Comparison of ENCODE assay signal across 20 mouse cellular contexts in the genomic region with DNA sequence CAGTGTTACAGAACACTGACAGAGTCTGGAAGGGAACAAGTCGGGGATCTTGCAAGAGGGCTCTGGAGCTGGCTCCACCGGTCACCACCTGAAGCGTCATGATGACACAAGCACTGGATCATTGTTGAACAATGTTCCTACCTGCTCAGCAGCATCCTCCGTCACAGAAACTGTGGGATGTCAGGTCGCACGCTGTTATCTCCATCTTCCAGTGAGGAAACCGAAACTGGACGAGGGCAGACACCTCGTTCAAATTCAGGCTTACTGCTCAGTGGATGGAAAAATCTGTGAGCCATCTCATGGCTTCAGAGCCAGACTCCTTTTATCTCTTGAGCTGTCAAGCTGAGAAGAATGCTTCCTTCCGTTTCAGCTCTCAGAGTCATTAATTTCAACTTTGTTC.
DNase-seq lines count a peak whose midpoint lies in the region; ATAC-seq and TF ChIP-seq lines count a peak whose summit lies in the region.
"Had no signal": no experiment of that assay in that cellular context is flagged by ENCODE, and none has a peak within 500 bp of the region (broad histone marks: within the 10 kb centered on the region; RNA-seq: fewer than 3 reads in every experiment).

No protein-coding gene starts in this region.

- no peak for TF ChIP-seq CTCF in spleen, adult 2 months (IDR thresholded peaks at IDR 0.05; ENCODE audit: extremely low read depth, insufficient read depth, insufficient read length, insufficient replicate concordance)

- no peak overlapping the region for H3K9ac ChIP-seq in heart, embryonic 12.5 days
- H3K9ac ChIP-seq: embryonic facial prominence, embryonic 15.5 days; hindbrain, embryonic 15.5 days had no signal

- 46% methylated on average over 10 of the region's 10 CpGs for WGBS in heart, embryonic 12.5 days
- WGBS in spleen, adult 2 months, result 69% methylated on average over 10 of the region's 10 CpGs

- peaks cover 5% of the 10 kb centered on the region; the same call in 1 of the 2 replicates for H3K4me1 ChIP-seq in heart, embryonic 12.5 days (replicated peaks)
- peaks cover 4% of the 10 kb centered on the region; the same call in 1 of the 2 replicates for H3K4me1 ChIP-seq in spleen, adult 2 months (ENCODE audit: control insufficient read depth, insufficient read depth, insufficient read length)
- H3K4me1 ChIP-seq: embryonic facial prominence, embryonic 15.5 days; hindbrain, embryonic 15.5 days had no signal

- no peaks in the 10 kb centered on the region for H3K9me3 ChIP-seq in heart, embryonic 12.5 days (replicated peaks)
- H3K9me3 ChIP-seq: embryonic facial prominence, embryonic 15.5 days; hindbrain, embryonic 15.5 days; midbrain, embryonic 10.5 days had no signal

- H3K36me3 ChIP-seq in heart, embryonic 12.5 days, result no peaks in the 10 kb centered on the region
- H3K36me3 ChIP-seq in spleen, adult 2 months (ENCODE audit: control insufficient read depth, insufficient read depth, low read length), result no peaks in the 10 kb centered on the region
- H3K36me3 ChIP-seq: embryonic facial prominence, embryonic 15.5 days; hindbrain, embryonic 15.5 days; midbrain, embryonic 10.5 days had no signal

- H3K4me3 ChIP-seq in heart, embryonic 12.5 days, result no peak overlapping the region
- H3K4me3 ChIP-seq in spleen, adult 2 months (ENCODE audit: extremely low read depth, insufficient read depth, insufficient read length), result no peak overlapping the region
- H3K4me3 ChIP-seq: embryonic facial prominence, embryonic 15.5 days; gastrocnemius, adult 2 months; hindbrain, embryonic 15.5 days; midbrain, embryonic 10.5 days had no signal

- DNase-seq in heart, adult 11 months, result peak; percentile 79
- DNase-seq in spleen, adult 2 months (ENCODE audit: low read depth in 1 of 2, low spot score in 2 of 2), result no peak
- DNase-seq in spleen, postnatal 14 days (ENCODE audit: low spot score in 2 of 2), result no peak
- DNase-seq in kidney, adult 9 months, result peak; percentile 25
- no peak for DNase-seq in urinary bladder, postnatal 25 days (ENCODE audit: low spot score)
- no peak for DNase-seq in right cerebral cortex, postnatal 25 days
- DNase-seq: cerebellum, adult 11 months; cerebellum, postnatal 14 days; gastrocnemius, adult 2 months; heart, postnatal 4 days; layer of hippocampus, adult 9-11 months; lung, adult 18-20 months; lung, postnatal 36 days; right cerebral cortex, postnatal 4 days had no signal

- H3K27ac ChIP-seq in heart, embryonic 12.5 days (ENCODE audit: poor library complexity, severe bottlenecking), result no peak overlapping the region
- peak overlapping the region; percentile 13 for H3K27ac ChIP-seq in spleen, adult 2 months (ENCODE audit: insufficient read depth, low read length)
- H3K27ac ChIP-seq: embryonic facial prominence, embryonic 15.5 days; gastrocnemius, adult 2 months; hindbrain, embryonic 15.5 days; midbrain, embryonic 10.5 days had no signal

- no peak for TF ChIP-seq POLR2A in spleen, adult 2 months (IDR thresholded peaks at IDR 0.05; ENCODE audit: low read depth, low read length)

- H3K27me3 ChIP-seq in heart, embryonic 12.5 days (replicated peaks), result no peaks in the 10 kb centered on the region
- no peaks in the 10 kb centered on the region for H3K27me3 ChIP-seq in spleen, adult 2 months (ENCODE audit: control insufficient read depth, insufficient read depth, low read length)
- H3K27me3 ChIP-seq: embryonic facial prominence, embryonic 15.5 days; hindbrain, embryonic 15.5 days; Patski had no signal

- ATAC-seq in heart, embryonic 12.5 days (ENCODE audit: insufficient number of reproducible peaks, low FRiP score), result no peak
- ATAC-seq: Patski had no signal

- H3K4me2 ChIP-seq in heart, embryonic 12.5 days, result no peak overlapping the region
- H3K4me2 ChIP-seq: embryonic facial prominence, embryonic 15.5 days; hindbrain, embryonic 15.5 days; liver, embryonic 11.5 days had no signal

Comparison
In these comparisons a context has a peak if more than half of its experiments do, and no peak if none do; other contexts are left out.
1. DNase-seq: peak in heart, adult 11 months (single experiment) and kidney, adult 9 months (single experiment); none in spleen, adult 2 months (0 of 2), spleen, postnatal 14 days (0 of 2), urinary bladder, postnatal 25 days (single experiment) and right cerebral cortex, postnatal 25 days (single experiment).